Mouse (Mus musculus): ENCODE results near the gene E330017A01Rik. TPM values are rescaled to one million over a fixed set of nuclear protein-coding genes. Genes with fewer than 3 reads are reported as not detected.
"Not testable (repeated sequence)": the region's sequence is repeated elsewhere in the genome, so short reads cannot be mapped to it uniquely, and the experiment has no call there.

Gene E330017A01Rik
- total RNA-seq (2021) = not detected
- long read RNA-seq, experiment 1 = 0 reads
- long read RNA-seq, experiment 2 = 0 reads

GRCm38 (mm10) chr16:58638689-58639175 is at the start of gene E330017A01Rik:
Gene E330017A01Rik (minus strand): TSS chr16:58638739.
- DNase-seq = no peak
- intact Hi-C loops (cut with DNase I) = no loop called here

- no peak for DNase-seq
- intact Hi-C loops (cut with DNase I) = no loop called here
These were observed 47.3 kb upstream of the E330017A01Rik start for GRCm38 (mm10) chr16:58685548-58686537.

- intact Hi-C loops (cut with DNase I) = no loop called here
- no peak for DNase-seq
These were observed 46.0 kb upstream of the E330017A01Rik start for GRCm38 (mm10) chr16:58684537-58684936.

- intact Hi-C loops (cut with DNase I) = no loop called here
- no peak for DNase-seq
These were observed 45.4 kb upstream of the E330017A01Rik start for GRCm38 (mm10) chr16:58683911-58684310.

- intact Hi-C loops (cut with DNase I) = no loop called here
- no peak for DNase-seq
These were observed 44.3 kb upstream of the E330017A01Rik start for GRCm38 (mm10) chr16:58682870-58683269.

- no peak for DNase-seq
- intact Hi-C loops (cut with DNase I) = no loop called here
These were observed 43.5 kb upstream of the E330017A01Rik start for GRCm38 (mm10) chr16:58682046-58682445.

GRCm38 (mm10) chr16:58678660-58679059 is 40.1 kb upstream of the E330017A01Rik start:
- intact Hi-C loops (cut with DNase I) = no loop called here
- no peak for DNase-seq

- DNase-seq = no peak
- intact Hi-C loops (cut with DNase I) = no loop called here
These were observed 39.0 kb upstream of the E330017A01Rik start for GRCm38 (mm10) chr16:58677491-58677890.

GRCm38 (mm10) chr16:58676633-58677032 is 38.1 kb upstream of the E330017A01Rik start:
- no peak for DNase-seq
- intact Hi-C loops (cut with DNase I) = no loop called here

- no peak for DNase-seq
- intact Hi-C loops (cut with DNase I) = no loop called here
These were observed 37.6 kb upstream of the E330017A01Rik start for GRCm38 (mm10) chr16:58676156-58676555.

GRCm38 (mm10) chr16:58675256-58675655 is 36.7 kb upstream of the E330017A01Rik start:
- intact Hi-C loops (cut with DNase I) = no loop called here
- DNase-seq = no peak

- intact Hi-C loops (cut with DNase I) = loop anchor here (5.0 kb wide), 1 partner anchor 58 kb away; no protein-coding TSS in a partner anchor
- no peak for DNase-seq
These were observed 35.4 kb upstream of the E330017A01Rik start for GRCm38 (mm10) chr16:58673811-58674410.

GRCm38 (mm10) chr16:58672396-58672795 is 33.9 kb upstream of the E330017A01Rik start:
- DNase-seq = no peak
- intact Hi-C loops (cut with DNase I) = loop anchor here (5.0 kb wide), 1 partner anchor 60 kb away; no protein-coding TSS in a partner anchor

- intact Hi-C loops (cut with DNase I) = loop anchor here (5.0 kb wide), 1 partner anchor 61 kb away; no protein-coding TSS in a partner anchor
- no peak for DNase-seq
These were observed 32.9 kb upstream of the E330017A01Rik start for GRCm38 (mm10) chr16:58671212-58671985.

GRCm38 (mm10) chr16:58670643-58671042 is 32.1 kb upstream of the E330017A01Rik start:
- intact Hi-C loops (cut with DNase I) = loop anchor here (5.0 kb wide), 1 partner anchor 62 kb away; no protein-coding TSS in a partner anchor
- DNase-seq = no peak

- DNase-seq = peak; percentile 66 to 73
- intact Hi-C loops (cut with DNase I) = loop anchor here (5.0 kb wide), 1 partner anchor 62 kb away; no protein-coding TSS in a partner anchor
These were observed 31.5 kb upstream of the E330017A01Rik start, which contains the start of gene Cpox for GRCm38 (mm10) chr16:58669917-58670630. Gene Cpox (plus strand): TSS chr16:58670292.

GRCm38 (mm10) chr16:58669264-58669663 is 30.7 kb upstream of the E330017A01Rik start:
- intact Hi-C loops (cut with DNase I) = no loop called here
- no peak for DNase-seq

GRCm38 (mm10) chr16:58668586-58668985 is 30.0 kb upstream of the E330017A01Rik start:
- intact Hi-C loops (cut with DNase I) = no loop called here

GRCm38 (mm10) chr16:58666681-58667080 is 28.1 kb upstream of the E330017A01Rik start:
- DNase-seq; intact Hi-C loops (cut with DNase I): not testable (repeated sequence)

More at GRCm38 (mm10) chr16:58668586-58668985, 30.0 kb upstream of the E330017A01Rik start:
- DNase-seq = no peak

All from gastrocnemius, postnatal 36 days (tissue).